ENCODE assay signal across 8 mouse cellular contexts in the genomic region with DNA sequence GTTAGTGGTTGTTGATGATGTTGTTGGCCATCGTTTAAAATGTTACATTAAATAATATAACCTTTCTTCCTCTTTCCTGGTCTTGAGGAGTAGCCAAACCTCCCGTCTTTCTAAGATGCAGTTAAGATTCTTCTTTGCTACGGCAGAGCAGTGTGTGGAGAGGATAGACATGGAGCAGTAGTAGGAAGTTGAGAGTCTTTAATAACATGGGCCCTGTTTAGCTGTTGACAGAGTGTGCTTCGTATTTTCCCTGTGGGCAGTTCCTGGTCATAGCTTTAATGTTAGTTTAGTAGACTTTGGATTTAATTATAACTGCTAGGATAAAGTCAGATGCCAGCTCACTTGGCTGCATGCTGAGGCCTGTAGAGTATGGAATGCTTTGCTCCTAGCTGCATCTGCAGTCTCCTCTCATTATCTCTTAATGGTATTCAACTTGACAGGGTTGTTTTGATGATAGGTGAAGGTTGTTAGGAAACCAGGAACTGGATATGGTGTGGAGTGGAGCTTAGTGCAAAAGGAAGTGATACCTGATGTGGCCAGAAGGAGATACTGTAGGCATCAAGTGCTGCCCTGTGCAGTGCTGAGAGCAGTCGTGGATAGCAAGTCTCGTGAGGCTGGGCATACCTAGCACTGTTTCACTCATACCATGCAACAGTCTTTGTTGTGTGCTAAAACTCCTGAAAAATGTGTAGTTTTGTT.
DNase-seq lines count a peak whose midpoint lies in the region; ATAC-seq and TF ChIP-seq lines count a peak whose summit lies in the region.

No protein-coding gene starts in this region.

- H3K4me2 ChIP-seq in heart, postnatal 0 days (ENCODE audit: low read depth, low read length): peak overlapping the region; percentile 20

- WGBS in heart, postnatal 0 days: 20% methylated on average over 6 of the region's 6 CpGs

- H3K27me3 ChIP-seq in MEL (ENCODE audit: control insufficient read depth in 1 of 2, insufficient read depth in 2 of 2, low read length in 2 of 2): no peaks in the 10 kb centered on the region
- no peaks in the 10 kb centered on the region for H3K27me3 ChIP-seq in heart, postnatal 0 days (ENCODE audit: control insufficient read depth, insufficient read depth, low read length)

- no peak for TF ChIP-seq POLR2A in MEL (IDR thresholded peaks at IDR 0.05; ENCODE audit: control insufficient read depth in 1 of 2, insufficient read depth in 1 of 2, low read depth in 1 of 2, low read length in 2 of 2, poor library complexity in 1 of 2)

- TF ChIP-seq CTCF in MEL (IDR thresholded peaks at IDR 0.05 in 2 of 3, conservative IDR thresholded peaks at IDR 0.05 in 1 of 3; ENCODE audit: control insufficient read depth in 1 of 3, insufficient read depth in 1 of 3, low read depth in 2 of 3, low read length in 3 of 3, poor library complexity in 1 of 3, severe bottlenecking in 1 of 3): peak; percentile 21 to 66 (median 49); a peak in 4 of 6 replicates
- TF ChIP-seq CTCF in heart, postnatal 0 days (IDR thresholded peaks at IDR 0.05; ENCODE audit: low read depth): peak; percentile 49

- peaks cover 0 to 11% of the 10 kb centered on the region in 2 experiments; a peak in 2 of 4 replicates for H3K36me3 ChIP-seq in MEL (ENCODE audit: control insufficient read depth in 1 of 2, insufficient read depth in 2 of 2, low read length in 2 of 2)
- no peaks in the 10 kb centered on the region for H3K36me3 ChIP-seq in heart, postnatal 0 days (replicated peaks; ENCODE audit: control insufficient read depth, insufficient read depth, low read length)

- H3K9me3 ChIP-seq in MEL (replicated peaks; ENCODE audit: insufficient read depth, low read length): no peaks in the 10 kb centered on the region
- no peaks in the 10 kb centered on the region for H3K9me3 ChIP-seq in heart, postnatal 0 days (replicated peaks; ENCODE audit: control insufficient read depth, low read length)

- H3K9ac ChIP-seq in MEL (ENCODE audit: control insufficient read depth, low read depth, low read length, poor library complexity, severe bottlenecking): peak overlapping the region; percentile 25; the same call in 1 of the 2 replicates
- no peak overlapping the region for H3K9ac ChIP-seq in heart, postnatal 0 days (replicated peaks; ENCODE audit: low read depth, low read length)

- DNase-seq in heart, adult 18-20 months: peak; percentile 36 to 52
- no peak for DNase-seq in heart, adult 8-10 months (ENCODE audit: low spot score)
- DNase-seq in MEL (ENCODE audit: low read depth, low spot score): peak; percentile 88
- peak; percentile 89 for DNase-seq in heart, postnatal 0 days (ENCODE audit: low spot score)
- DNase-seq in ovary, adult 18-20 months (ENCODE audit: low spot score): no peak
- DNase-seq in gastrocnemius, postnatal 4 days (ENCODE audit: low spot score in 2 of 2): no peak

- TF ChIP-seq EP300 in MEL (IDR thresholded peaks at IDR 0.05; ENCODE audit: low read depth in 1 of 2, low read length in 2 of 2): 0 out of 4 replicates have a peak, but pooled peaks of 1 of the 2 experiments have one; percentile 26
- TF ChIP-seq EP300 in heart, postnatal 0 days (IDR thresholded peaks at IDR 0.05; ENCODE audit: low read depth): peak; percentile 43; the same call in 1 of the 2 replicates

- no peak; the same call in 1 of the 2 replicates for TF ChIP-seq RAD21 in MEL (IDR thresholded peaks at IDR 0.05; ENCODE audit: low read depth, low read length)

- ATAC-seq in heart, postnatal 0 days (ENCODE audit: insufficient read depth, low read depth): peak; percentile 84
- ATAC-seq in monocyte, adult 5-6 weeks (replicated peaks; ENCODE audit: insufficient number of reproducible peaks, low FRiP score, low TSS enrichment, poor library complexity, severe bottlenecking): peak; percentile 90
- ATAC-seq in frontal cortex, adult (ENCODE audit: low TSS enrichment): no peak

- H3K4me3 ChIP-seq in MEL (ENCODE audit: control insufficient read depth in 1 of 2, insufficient read depth in 1 of 2, low read depth in 2 of 2, low read length in 2 of 2): no peak overlapping the region
- H3K4me3 ChIP-seq in heart, postnatal 0 days (ENCODE audit: low read depth, low read length): no peak overlapping the region

- H3K4me1 ChIP-seq in MEL (ENCODE audit: control insufficient read depth in 1 of 2, insufficient read depth in 2 of 2, low read length in 2 of 2): peaks cover 6 to 7% of the 10 kb centered on the region in 2 experiments; a peak in 3 of 4 replicates
- peaks cover 18% of the 10 kb centered on the region for H3K4me1 ChIP-seq in heart, postnatal 0 days (ENCODE audit: control insufficient read depth, insufficient read depth)

- H3K79me2 ChIP-seq in MEL (ENCODE audit: control insufficient read depth, insufficient read depth, low read length, poor library complexity): no peaks in the 10 kb centered on the region; the same call in 1 of the 2 replicates

- no peak overlapping the region for H3K27ac ChIP-seq in MEL (ENCODE audit: control insufficient read depth, low read depth, low read length)
- peak overlapping the region; percentile 69 for H3K27ac ChIP-seq in heart, postnatal 0 days (ENCODE audit: low read depth)

TF ChIP-seq in MEL, 35 proteins besides CTCF, POLR2A, EP300 and RAD21:
- TF ChIP-seq MXI1 (IDR thresholded peaks at IDR 0.05; ENCODE audit: low read depth, low read length): peak; percentile 88
- peak; percentile 70 for TF ChIP-seq HCFC1 (IDR thresholded peaks at IDR 0.05; ENCODE audit: low read depth, low read length)
- TF ChIP-seq USF2 (IDR thresholded peaks at IDR 0.05; ENCODE audit: borderline replicate concordance in 1 of 2, insufficient read depth in 1 of 2, low read depth in 1 of 2, low read length in 2 of 2): no peak
- no peak for TF ChIP-seq NRF1 (IDR thresholded peaks at IDR 0.05; ENCODE audit: insufficient read depth, low read depth, low read length, poor library complexity, severe bottlenecking)
- peak; percentile 74 for TF ChIP-seq BHLHE40 (IDR thresholded peaks at IDR 0.05; ENCODE audit: borderline replicate concordance, low read depth, low read length)
- TF ChIP-seq MAX (IDR thresholded peaks at IDR 0.05; ENCODE audit: low read length): 0 out of 2 replicates have a peak, but pooled peaks have one; percentile 58
- peak; percentile 74 for TF ChIP-seq GATA1 (IDR thresholded peaks at IDR 0.05; ENCODE audit: low read depth, low read length)
- TF ChIP-seq USF1 (IDR thresholded peaks at IDR 0.05; ENCODE audit: low read depth, low read length): no peak
- peak; percentile 99 for TF ChIP-seq SIN3A (IDR thresholded peaks at IDR 0.05; ENCODE audit: low read length)
- TF ChIP-seq ELF1 (IDR thresholded peaks at IDR 0.05; ENCODE audit: low read depth, low read length): peak; percentile 41; the same call in 1 of the 2 replicates
- TF ChIP-seq ZMIZ1 (IDR thresholded peaks at IDR 0.05; ENCODE audit: low read depth, low read length): no peak
- TF ChIP-seq MYC (IDR thresholded peaks at IDR 0.05; ENCODE audit: low read depth, low read length): peak; percentile 91; the same call in 1 of the 2 replicates
- peak; percentile 40 for TF ChIP-seq SMC3 (IDR thresholded peaks at IDR 0.05; ENCODE audit: low read depth, low read length)
- TF ChIP-seq MEF2A (IDR thresholded peaks at IDR 0.05; ENCODE audit: extremely low read depth, insufficient replicate concordance, low read depth, low read length, poor library complexity, severe bottlenecking): no peak
- peak; percentile 71 for TF ChIP-seq TBP (IDR thresholded peaks at IDR 0.05; ENCODE audit: low read depth, low read length)
- TF ChIP-seq ETS1 (IDR thresholded peaks at IDR 0.05; ENCODE audit: low read depth, low read length): 0 out of 2 replicates have a peak, but pooled peaks have one; percentile 20

Comparison
In these comparisons a context has a peak if more than half of its experiments do, and no peak if none do; other contexts are left out.
1. DNase-seq: peak in heart, adult 18-20 months (2 of 2), MEL (single experiment) and heart, postnatal 0 days (single experiment); none in heart, adult 8-10 months (single experiment), ovary, adult 18-20 months (single experiment) and gastrocnemius, postnatal 4 days (0 of 2).